Mouse (Mus musculus) bone marrow macrophage, adult 2 months (primary cell): ENCODE results near the gene Prm2.

Source experiments
- CTCF ChIP-seq: IDR thresholded peaks from 2 replicates; pipeline ENCODE4 v1.5.1; 2012; ENCODE audit warnings: low read depth, mild to moderate bottlenecking, low read length, moderate library complexity
- POLR2A ChIP-seq: IDR thresholded peaks from 2 replicates; pipeline ENCODE4 v1.6.1; 2012; ENCODE audit warnings: mild to moderate bottlenecking, low read depth, low read length, borderline replicate concordance

- TF ChIP-seq CTCF (no peak), POLR2A (no peak)
Observed at GRCm38 (mm10) chr16:10785371-10786231, 10.3 kb downstream of the Prm2 start, which contains the start of gene Socs1.
